Mouse (Mus musculus) CH12.LX (cell line): Measurements from ENCODE around the gene Exoc3. TPM values are rescaled to one million over a fixed set of nuclear protein-coding genes. Genes with fewer than 3 reads are reported as not detected.
A peak's percentile ranks its signal among the peaks of the same experiment; 100 is the strongest.

Source experiments
- DNase-seq: peaks from one replicate; pipeline ENCODE4 v3.0.0-alpha.2; 2013; ENCODE audit errors: extremely low read depth
- H3K27ac ChIP-seq: 2 replicates; pipeline ENCODE4 v1.5.1; 2012; ENCODE audit warnings: low read depth, mild to moderate bottlenecking, control low read depth, moderate library complexity; ENCODE audit not compliant: insufficient read depth
- H3K27me3 ChIP-seq: replicated peaks from 2 replicates; pipeline ENCODE3; 2012; ENCODE audit warnings: inconsistent platforms
- H3K36me3 ChIP-seq, 2 experiments: replicated peaks in 1 of 2; 2 replicates each; pipeline versions ENCODE3 to v1.6.1; 2012; ENCODE audit warnings: inconsistent platforms in 1 of 2, low read length in 1 of 2, mild to moderate bottlenecking in 1 of 2, mixed read lengths in 1 of 2, moderate library complexity in 1 of 2; ENCODE audit not compliant: control insufficient read depth in 1 of 2, insufficient read depth in 1 of 2
- H3K4me1 ChIP-seq, 2 experiments: 2 replicates each; pipeline ENCODE4 v1.6.1; 2012; ENCODE audit warnings: inconsistent platforms in 1 of 2, moderate library complexity in 1 of 2; ENCODE audit not compliant: insufficient read depth in 2 of 2, control insufficient read depth in 1 of 2
- H3K4me2 ChIP-seq: 2 replicates; pipeline ENCODE4 v1.6.1; 2012; ENCODE audit warnings: low read depth, mild to moderate bottlenecking, control low read depth; ENCODE audit not compliant: poor library complexity, insufficient read depth, severe bottlenecking
- H3K4me3 ChIP-seq, 3 experiments: fragments of 150-350 bp in 1 of 3; sonication (generic) in 1 of 3; replicated peaks in 1 of 3; 2 replicates each; pipeline versions ENCODE3 to v1.5.1; 2011 to 2012; ENCODE audit warnings: low read depth in 2 of 3, low read length in 2 of 3, mild to moderate bottlenecking in 2 of 3, moderate library complexity in 2 of 3, control low read depth in 1 of 3, improper control_type of control experiment in 1 of 3, inconsistent platforms in 1 of 3, mixed read lengths in 1 of 3; ENCODE audit not compliant: poor library complexity in 1 of 3
- H3K79me2 ChIP-seq: replicated peaks from 2 replicates; pipeline ENCODE4 v1.6.1; 2012; ENCODE audit warnings: mild to moderate bottlenecking, moderate library complexity; ENCODE audit not compliant: control insufficient read depth, poor library complexity, insufficient read depth, severe bottlenecking; ENCODE audit errors: extremely low read depth
- H3K9ac ChIP-seq: 2 replicates; pipeline ENCODE4 v1.6.1; 2012; ENCODE audit warnings: low read depth, mild to moderate bottlenecking, control low read depth, moderate library complexity; ENCODE audit not compliant: insufficient read depth
- H3K9me3 ChIP-seq: replicated peaks from 2 replicates; pipeline ENCODE3; 2012; ENCODE audit warnings: low read length, inconsistent platforms, mixed read lengths
- BHLHE40 ChIP-seq: IDR thresholded peaks from 2 replicates; pipeline ENCODE4 v1.6.1; 2011; ENCODE audit warnings: mild to moderate bottlenecking, low read depth, low read length, improper control_type of control experiment
- CHD1 ChIP-seq: IDR thresholded peaks from 2 replicates; pipeline ENCODE4 v1.6.1; 2012; ENCODE audit warnings: low read depth, low read length, improper control_type of control experiment, inconsistent platforms
- ETS1 ChIP-seq: conservative IDR thresholded peaks from 2 replicates; pipeline ENCODE4 v1.6.1; 2012; ENCODE audit warnings: low read depth, mild to moderate bottlenecking, inconsistent platforms, low read length, improper control_type of control experiment, moderate library complexity
- JUN ChIP-seq: IDR thresholded peaks from 2 replicates; pipeline ENCODE4 v1.6.1; 2011; ENCODE audit warnings: low read depth, mild to moderate bottlenecking, low read length, improper control_type of control experiment, moderate library complexity; ENCODE audit not compliant: insufficient read depth
- MAZ ChIP-seq: IDR thresholded peaks from 2 replicates; pipeline ENCODE4 v1.6.1; 2012; ENCODE audit warnings: low read depth, mild to moderate bottlenecking, inconsistent platforms, low read length, improper control_type of control experiment, moderate library complexity
- MEF2A ChIP-seq: IDR thresholded peaks from 2 replicates; pipeline ENCODE4 v1.6.1; 2014; ENCODE audit warnings: low read depth, mild to moderate bottlenecking, inconsistent platforms, low read length, improper control_type of control experiment, borderline replicate concordance
- MXI1 ChIP-seq: IDR thresholded peaks from 2 replicates; pipeline ENCODE4 v1.6.1; 2011; ENCODE audit warnings: mild to moderate bottlenecking, low read depth, low read length, improper control_type of control experiment
- MYC ChIP-seq: IDR thresholded peaks from 2 replicates; pipeline ENCODE4 v1.6.1; 2011; ENCODE audit warnings: low read depth, mild to moderate bottlenecking, improper control_type of control experiment, low read length
- NELFE ChIP-seq: IDR thresholded peaks from 2 replicates; pipeline ENCODE4 v1.6.1; 2011; ENCODE audit warnings: low read depth, low read length, improper control_type of control experiment
- NRF1 ChIP-seq: IDR thresholded peaks from 2 replicates; pipeline ENCODE4 v1.6.1; 2014; ENCODE audit warnings: low read depth, mild to moderate bottlenecking, inconsistent platforms, low read length, improper control_type of control experiment, moderate library complexity
- PAX5 ChIP-seq: IDR thresholded peaks from 2 replicates; pipeline ENCODE4 v1.6.1; 2012; ENCODE audit warnings: low read length, inconsistent platforms, mixed read lengths
- POLR2A ChIP-seq: IDR thresholded peaks from 2 replicates; pipeline ENCODE4 v1.6.1; 2011; ENCODE audit warnings: low read depth, mild to moderate bottlenecking, improper control_type of control experiment, low read length
- POLR2AphosphoS2 ChIP-seq: IDR thresholded peaks from 2 replicates; pipeline ENCODE4 v1.6.1; 2011; ENCODE audit warnings: low read depth, low read length, improper control_type of control experiment
- RAD21 ChIP-seq: IDR thresholded peaks from 2 replicates; pipeline ENCODE4 v1.6.1; 2011; ENCODE audit warnings: low read depth, mild to moderate bottlenecking, low read length, improper control_type of control experiment, moderate library complexity
- RCOR1 ChIP-seq: conservative IDR thresholded peaks from 2 replicates; pipeline ENCODE4 v1.6.1; 2012; ENCODE audit warnings: low read depth, mild to moderate bottlenecking, inconsistent platforms, low read length, improper control_type of control experiment
- SMC3 ChIP-seq: IDR thresholded peaks from 2 replicates; pipeline ENCODE4 v1.6.1; 2011; ENCODE audit warnings: low read depth, low read length, improper control_type of control experiment
- TCF12 ChIP-seq: IDR thresholded peaks from 2 replicates; pipeline ENCODE4 v1.6.1; 2014; ENCODE audit warnings: low read depth, mild to moderate bottlenecking, inconsistent platforms, low read length, improper control_type of control experiment
- UBTF ChIP-seq: IDR thresholded peaks from 2 replicates; pipeline ENCODE4 v1.6.1; 2012; ENCODE audit warnings: low read depth, mild to moderate bottlenecking, inconsistent platforms, low read length, improper control_type of control experiment, moderate library complexity
- USF1 ChIP-seq: IDR thresholded peaks from 2 replicates; pipeline ENCODE4 v1.6.1; 2014; ENCODE audit warnings: low read depth, mild to moderate bottlenecking, inconsistent platforms, low read length, improper control_type of control experiment
- ZC3H11A ChIP-seq: IDR thresholded peaks from 2 replicates; pipeline ENCODE4 v1.6.1; 2012; ENCODE audit warnings: low read depth, mild to moderate bottlenecking, inconsistent platforms, low read length, improper control_type of control experiment
- ZKSCAN1 ChIP-seq: IDR thresholded peaks from 2 replicates; pipeline ENCODE4 v1.6.1; 2012; ENCODE audit warnings: low read depth, inconsistent platforms, low read length, improper control_type of control experiment, borderline replicate concordance
- ZMIZ1 ChIP-seq: IDR thresholded peaks from 2 replicates; pipeline ENCODE4 v1.6.1; 2012; ENCODE audit warnings: low read depth, mild to moderate bottlenecking, inconsistent platforms, low read length, improper control_type of control experiment
- dilution Hi-C: fragments of 300-500 bp; cut with MboI; formaldehyde crosslinking; loops from 2 replicates; pipeline ENCODE4 v1.14.3; 2020; ENCODE audit warnings: low sequenced_read_pairs; ENCODE audit not compliant: extremely low pct_unique_long_range_greater_than_20kb, extremely low pct_ligation_motif_present
- in situ Hi-C: fragments of 300-500 bp; cut with MboI; formaldehyde crosslinking; loops from 3 replicates; pipeline ENCODE4 v1.14.3; 2019; ENCODE audit warnings: low sequenced_read_pairs, low pct_ligation_motif_present, low pct_unique_long_range_greater_than_20kb, mixed read lengths
- polyA plus RNA-seq: library from polyadenylated mRNA; unstranded; fragments of >175 nt; gene quantifications from 2 replicates; pipeline ENCODE4 v1.2.1, GENCODE M21; 2012; ENCODE audit warnings: low read depth; ENCODE audit not compliant: insufficient read length
- total RNA-seq, 2 experiments: library from RNA; depleted of rRNA; stranded (reverse); fragments of 300-350 nt in 1 of 2; fragments of >200 nt in 1 of 2; gene quantifications; 2 replicates each; pipeline ENCODE4 v1.2.3; 2012 to 2014

Exoc3 gene
- total and polyA plus RNA-seq, 3 experiments: 23.3 to 28.9 (median 26.5) TPM

DNA sequence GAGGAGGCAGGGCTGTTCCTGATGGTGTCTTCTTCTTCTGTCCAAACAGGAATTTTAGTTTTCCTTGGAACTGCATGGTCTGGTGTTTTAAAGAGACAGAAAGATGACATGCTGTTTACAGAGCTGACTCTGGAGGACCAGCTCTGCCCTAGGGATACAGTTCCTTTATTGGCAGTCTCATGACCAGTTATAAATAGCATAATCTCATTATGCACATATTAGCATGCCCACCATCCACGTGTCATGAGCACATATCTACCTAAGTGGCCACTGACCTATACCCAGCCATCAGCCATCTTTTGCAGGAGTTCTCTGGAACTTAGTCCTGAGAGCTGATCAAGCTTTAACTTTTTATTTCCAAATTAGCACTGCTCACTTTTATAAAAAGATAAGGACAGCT, 12.1 kb upstream of the Exoc3 start (continued):
- no peak for TF ChIP-seq RAD21

DNA sequence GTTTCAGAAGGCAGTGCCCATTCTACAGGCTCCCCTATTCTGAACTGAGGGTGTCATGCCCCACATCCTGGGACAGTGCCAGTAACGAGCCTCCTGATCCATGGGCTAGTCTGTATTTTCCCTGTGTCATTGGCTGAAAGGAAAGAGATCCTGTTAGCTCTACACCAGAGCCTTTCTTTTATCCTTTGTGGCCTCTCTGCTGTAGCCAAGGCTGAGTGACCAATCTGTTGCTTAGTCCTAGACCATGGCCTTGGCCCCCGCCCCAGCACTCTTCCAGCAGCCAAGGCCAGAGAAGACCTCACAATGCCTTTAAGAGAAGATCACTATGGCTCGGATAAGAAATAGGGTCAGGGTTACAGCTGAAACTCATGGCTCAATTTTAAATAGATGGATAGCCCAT, 9.9 kb upstream of the Exoc3 start:
- TF ChIP-seq ZMIZ1: no peak
- no peak for TF ChIP-seq USF1
- no peak for TF ChIP-seq NELFE
- no peak for TF ChIP-seq MXI1
- no peak for TF ChIP-seq UBTF
- no peak for TF ChIP-seq MYC
- no peak for TF ChIP-seq MEF2A
- no peak for TF ChIP-seq POLR2AphosphoS2
- TF ChIP-seq BHLHE40: no peak
- TF ChIP-seq JUN: no peak
- dilution Hi-C loops (no loop called here), in situ Hi-C loops (no loop called here)
- Histone ChIP-seq H3K27ac (no peak overlapping the region), H3K79me2 (no peaks in the 10 kb centered on the region), H3K4me2 (no peak overlapping the region), H3K9ac (no peak overlapping the region), H3K4me1 (no peaks in the 10 kb centered on the region), H3K27me3 (no peaks in the 10 kb centered on the region), H3K9me3 (no peaks in the 10 kb centered on the region), H3K36me3 (peaks cover 0 to 2% of the 10 kb centered on the region in 2 experiments), H3K4me3 (no peak overlapping the region)
- no peak for DNase-seq

DNA sequence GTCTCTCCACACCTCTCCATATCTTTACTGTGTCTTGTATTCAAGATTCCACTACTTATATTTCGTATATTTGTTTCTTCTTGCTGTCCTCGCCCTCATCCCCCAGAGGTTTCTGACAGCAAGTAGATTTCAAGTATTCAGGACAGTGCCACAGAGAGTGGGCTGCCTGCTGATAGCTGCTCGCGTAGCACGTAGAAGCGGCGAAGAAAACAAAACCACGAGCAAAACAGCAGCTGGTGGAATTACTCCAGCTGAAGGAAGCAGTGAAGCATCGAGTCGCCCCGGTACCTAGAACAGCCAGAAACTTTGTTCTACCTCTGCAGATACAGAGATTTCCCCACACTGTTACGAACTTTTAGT, 434 bp upstream of the Exoc3 start:
- dilution Hi-C loops: no loop called here
- TF ChIP-seq POLR2A: no peak
- no peak for TF ChIP-seq USF1
- TF ChIP-seq RCOR1: no peak
- TF ChIP-seq SMC3: no peak
- no peak for TF ChIP-seq ZC3H11A
- TF ChIP-seq MAZ: no peak
- no peak for TF ChIP-seq POLR2AphosphoS2
- no peak for TF ChIP-seq NRF1
- no peak for TF ChIP-seq ETS1
- no peak for TF ChIP-seq NELFE
- no peak for TF ChIP-seq TCF12
- no peak for TF ChIP-seq PAX5
- TF ChIP-seq MYC: no peak
- no peak for TF ChIP-seq ZKSCAN1
- no peak for TF ChIP-seq ZMIZ1
- no peak for TF ChIP-seq MEF2A
- no peak for TF ChIP-seq CHD1
- TF ChIP-seq BHLHE40: no peak

More for the DNA sequence above, 434 bp upstream of the Exoc3 start:
- peak overlapping the region; percentile 47; the same call in 1 of the 2 replicates for H3K27ac ChIP-seq
- in situ Hi-C loops: no loop called here
- DNase-seq: no peak
- no peaks in the 10 kb centered on the region for H3K9me3 ChIP-seq
- H3K9ac ChIP-seq: peak overlapping the region; percentile 86
- peaks cover 10% of the 10 kb centered on the region for H3K79me2 ChIP-seq
- peak overlapping the region; percentile 76 to 98 (median 83) for H3K4me3 ChIP-seq
- peaks cover 7 to 23% of the 10 kb centered on the region in 2 experiments for H3K36me3 ChIP-seq
- H3K4me1 ChIP-seq: peaks cover 5 to 31% of the 10 kb centered on the region in 2 experiments; a peak in 3 of 4 replicates
- H3K27me3 ChIP-seq: no peaks in the 10 kb centered on the region
- H3K4me2 ChIP-seq: peak overlapping the region; percentile 63
